Mouse (Mus musculus) liver, embryonic 13.5 days (tissue): ENCODE measurements around the gene Sgce. TPM values are rescaled to one million over a fixed set of nuclear protein-coding genes. Genes with fewer than 3 reads are reported as not detected.
A peak's percentile ranks its signal among the peaks of the same experiment; 100 is the strongest.
"Not testable (repeated sequence)": the region's sequence is repeated elsewhere in the genome, so short reads cannot be mapped to it uniquely, and the experiment has no call there.

Experiments
- ATAC-seq: fragments of 200-750 bp; cut with Nextera tagmentation; 2 replicates; pipeline ENCODE4 v1.8.0; 2017; ENCODE audit warnings: low read depth, mild to moderate bottlenecking, moderate number of reproducible peaks, moderate library complexity
- DNase-seq: peaks from one replicate; pipeline ENCODE4 v3.0.0; 2022
- H3K27ac ChIP-seq: fragments of 300-500 bp; sonication (generic); 2 replicates; pipeline ENCODE4 v1.5.1; 2015; ENCODE audit warnings: moderate library complexity, mild to moderate bottlenecking, inconsistent platforms
- H3K27me3 ChIP-seq: fragments of 300-500 bp; sonication (generic); 2 replicates; pipeline ENCODE4 v1.6.1; 2015; ENCODE audit warnings: mild to moderate bottlenecking, inconsistent platforms
- H3K36me3 ChIP-seq: fragments of 300-500 bp; sonication (generic); 2 replicates; pipeline ENCODE4 v1.6.1; 2015; ENCODE audit warnings: mild to moderate bottlenecking, inconsistent platforms
- H3K4me1 ChIP-seq: fragments of 300-500 bp; sonication (generic); replicated peaks from 2 replicates; pipeline ENCODE4 v1.6.1; 2015; ENCODE audit warnings: inconsistent platforms
- H3K4me2 ChIP-seq: fragments of 300-500 bp; sonication (generic); 2 replicates; pipeline ENCODE4 v1.6.1; 2015; ENCODE audit warnings: inconsistent platforms, mild to moderate bottlenecking, moderate library complexity
- H3K4me3 ChIP-seq: fragments of 300-500 bp; sonication (generic); replicated peaks from 2 replicates; pipeline ENCODE4 v1.5.1; 2015; ENCODE audit warnings: mild to moderate bottlenecking, inconsistent platforms
- H3K9ac ChIP-seq: fragments of 300-500 bp; sonication (generic); 2 replicates; pipeline ENCODE4 v1.6.1; 2015; ENCODE audit warnings: mild to moderate bottlenecking, inconsistent platforms
- H3K9me3 ChIP-seq: fragments of 300-500 bp; sonication (generic); replicated peaks from 2 replicates; pipeline ENCODE4 v1.6.1; 2016; ENCODE audit warnings: inconsistent platforms
- WGBS: fragments of 180-500 bp; shearing (Covaris S2); methylation state at CpG from one replicate; pipeline ENCODE4 v1.1.7; 2015; ENCODE audit not compliant: insufficient replicate concordance; 5-methylcytosine and 5-hydroxymethylcytosine counted together
- polyA plus RNA-seq: library from polyadenylated mRNA; unstranded; fragments of >200 nt; fragmentation: Nextera tagmentation; extraction: Ambion mirVana; gene quantifications from 2 replicates; pipeline ENCODE4 v1.2.1, GENCODE M21; 2015

The Sgce gene
- polyA plus RNA-seq: 17.3 and 20.1 TPM in 2 replicates

- 56% methylated on average over 37 of the region's 38 CpGs for WGBS
- Histone ChIP-seq H3K9ac (peak within 1 kb of the TSS; percentile 49), H3K4me3 (peak within 1 kb of the TSS; percentile 50), H3K27me3 (peaks cover 27% of the 10 kb centered on the region), H3K4me1 (peaks cover 8% of the 10 kb centered on the region), H3K36me3 (no peaks in the 10 kb centered on the region), H3K27ac (peak within 1 kb of the TSS; percentile 39; the same call in 1 of the 2 replicates), H3K9me3 (no peaks in the 10 kb centered on the region; the same call in 1 of the 2 replicates), H3K4me2 (peak within 1 kb of the TSS; percentile 60)
- ATAC-seq (0 out of 2 replicates have a peak, but pooled peaks have one; percentile 10), DNase-seq (peak; percentile 23)
Measured at GRCm38 (mm10) chr6:4746696-4747439, at the start of gene Sgce, which contains the start of gene Peg10. Gene Sgce, minus strand, starts transcription at chr6:4747207. Gene Peg10, plus strand, starts transcription at chr6:4747306.

- 56% methylated on average over 1 of the region's 1 CpGs for WGBS
- DNase-seq (no peak), ATAC-seq (no peak)
- Histone ChIP-seq H3K4me2 (no peak overlapping the region), H3K27me3 (no peaks in the 10 kb centered on the region), H3K4me1 (no peaks in the 10 kb centered on the region), H3K4me3 (no peak overlapping the region), H3K9ac (no peak overlapping the region), H3K36me3 (no peaks in the 10 kb centered on the region), H3K27ac (no peak overlapping the region), H3K9me3 (no peaks in the 10 kb centered on the region)
Measured at GRCm38 (mm10) chr6:4796281-4796680, 49.3 kb upstream of the Sgce start.

GRCm38 (mm10) chr6:4762252-4762651 lies 15.2 kb upstream of the Sgce start:
- H3K27ac ChIP-seq: no peak overlapping the region
- no peak overlapping the region for H3K4me3 ChIP-seq
- H3K4me2 ChIP-seq: no peak overlapping the region
- DNase-seq (no peak), ATAC-seq (peak; percentile 93)
- H3K9me3 ChIP-seq: no peaks in the 10 kb centered on the region
- no peaks in the 10 kb centered on the region for H3K27me3 ChIP-seq
- no peak overlapping the region for H3K9ac ChIP-seq
- H3K36me3 ChIP-seq: no peaks in the 10 kb centered on the region
- WGBS: 27% methylated on average over 2 of the region's 2 CpGs
- no peaks in the 10 kb centered on the region for H3K4me1 ChIP-seq

- H3K9ac ChIP-seq, H3K9me3 ChIP-seq, DNase-seq, H3K4me1 ChIP-seq, H3K36me3 ChIP-seq, H3K27me3 ChIP-seq, H3K4me2 ChIP-seq, H3K4me3 ChIP-seq, H3K27ac ChIP-seq: not testable (repeated sequence)
- 26% methylated on average over 3 of the region's 3 CpGs for WGBS
- ATAC-seq: peak; percentile 39; the same call in 1 of the 2 replicates
Measured at GRCm38 (mm10) chr6:4761415-4762142, 14.6 kb upstream of the Sgce start.

GRCm38 (mm10) chr6:4754886-4755285 lies 7.9 kb upstream of the Sgce start:
- Histone ChIP-seq H3K4me2 (no peak overlapping the region), H3K9me3 (no peaks in the 10 kb centered on the region; the same call in 1 of the 2 replicates), H3K4me1 (no peaks in the 10 kb centered on the region), H3K9ac (no peak overlapping the region), H3K4me3 (no peak overlapping the region), H3K27me3 (no peaks in the 10 kb centered on the region), H3K27ac (no peak overlapping the region), H3K36me3 (peaks cover 10% of the 10 kb centered on the region; the same call in 1 of the 2 replicates)
- ATAC-seq (no peak), DNase-seq (no peak)
- WGBS: 84% methylated on average over 16 of the region's 16 CpGs

GRCm38 (mm10) chr6:4754286-4754685 lies 7.3 kb upstream of the Sgce start:
- WGBS: 79% methylated on average over 10 of the region's 10 CpGs
- DNase-seq (no peak), ATAC-seq (no peak)
- Histone ChIP-seq H3K27me3 (no peaks in the 10 kb centered on the region), H3K9me3 (no peaks in the 10 kb centered on the region; the same call in 1 of the 2 replicates), H3K4me1 (no peaks in the 10 kb centered on the region), H3K9ac (no peak overlapping the region), H3K4me3 (no peak overlapping the region), H3K4me2 (no peak overlapping the region), H3K27ac (no peak overlapping the region), H3K36me3 (peaks cover 10% of the 10 kb centered on the region; the same call in 1 of the 2 replicates)

GRCm38 (mm10) chr6:4751355-4751754 lies 4.3 kb upstream of the Sgce start:
- ATAC-seq: no peak
- Histone ChIP-seq H3K36me3 (peaks cover 10% of the 10 kb centered on the region; the same call in 1 of the 2 replicates), H3K27me3 (peaks cover 23% of the 10 kb centered on the region), H3K9me3 (no peaks in the 10 kb centered on the region; the same call in none of the 2 replicates), H3K4me3 (no peak overlapping the region), H3K27ac (no peak overlapping the region), H3K4me1 (peaks cover 3% of the 10 kb centered on the region; the same call in 1 of the 2 replicates), H3K4me2 (no peak overlapping the region), H3K9ac (no peak overlapping the region)
- WGBS: 64% methylated on average over 4 of the region's 4 CpGs
- no peak for DNase-seq

- Histone ChIP-seq H3K4me3 (0 out of 2 replicates have a peak overlapping the region, but pooled peaks have one; percentile 50), H3K9me3 (no peaks in the 10 kb centered on the region; the same call in 1 of the 2 replicates), H3K27ac (no peak overlapping the region), H3K4me2 (peak overlapping the region; percentile 60), H3K9ac (no peak overlapping the region), H3K36me3 (no peaks in the 10 kb centered on the region), H3K4me1 (peaks cover 3% of the 10 kb centered on the region; the same call in 1 of the 2 replicates), H3K27me3 (peaks cover 27% of the 10 kb centered on the region)
- peak; percentile 97 for ATAC-seq
- peak; percentile 91 for DNase-seq
- WGBS: 60% methylated on average over 21 of the region's 22 CpGs
Measured at GRCm38 (mm10) chr6:4749091-4749490, 2.1 kb upstream of the Sgce start.

- Histone ChIP-seq H3K4me3 (peak overlapping the region; percentile 50), H3K9ac (no peak overlapping the region), H3K36me3 (no peaks in the 10 kb centered on the region), H3K4me1 (peaks cover 3% of the 10 kb centered on the region; the same call in 1 of the 2 replicates), H3K27me3 (peaks cover 27% of the 10 kb centered on the region), H3K9me3 (no peaks in the 10 kb centered on the region; the same call in 1 of the 2 replicates), H3K27ac (no peak overlapping the region), H3K4me2 (peak overlapping the region; percentile 60)
- DNase-seq (peak; percentile 13), ATAC-seq (peak; percentile 2; the same call in 1 of the 2 replicates)
- 38% methylated on average over 15 of the region's 15 CpGs for WGBS
Measured at GRCm38 (mm10) chr6:4748506-4748961, 1.5 kb upstream of the Sgce start.

GRCm38 (mm10) chr6:4747677-4748505 lies 884 bp upstream of the Sgce start:
- Histone ChIP-seq H3K27ac (peak overlapping the region; percentile 39; the same call in 1 of the 2 replicates), H3K9ac (no peak overlapping the region), H3K4me1 (peaks cover 3% of the 10 kb centered on the region; the same call in 1 of the 2 replicates), H3K36me3 (no peaks in the 10 kb centered on the region), H3K4me3 (peak overlapping the region; percentile 50), H3K9me3 (no peaks in the 10 kb centered on the region; the same call in 1 of the 2 replicates), H3K4me2 (peak overlapping the region; percentile 60), H3K27me3 (peaks cover 27% of the 10 kb centered on the region)
- ATAC-seq (no peak), DNase-seq (peak; percentile 33)
- 53% methylated on average over 71 of the region's 71 CpGs for WGBS
